Comparison of ENCODE assay signal across 8 mouse cellular contexts in the genomic region with DNA sequence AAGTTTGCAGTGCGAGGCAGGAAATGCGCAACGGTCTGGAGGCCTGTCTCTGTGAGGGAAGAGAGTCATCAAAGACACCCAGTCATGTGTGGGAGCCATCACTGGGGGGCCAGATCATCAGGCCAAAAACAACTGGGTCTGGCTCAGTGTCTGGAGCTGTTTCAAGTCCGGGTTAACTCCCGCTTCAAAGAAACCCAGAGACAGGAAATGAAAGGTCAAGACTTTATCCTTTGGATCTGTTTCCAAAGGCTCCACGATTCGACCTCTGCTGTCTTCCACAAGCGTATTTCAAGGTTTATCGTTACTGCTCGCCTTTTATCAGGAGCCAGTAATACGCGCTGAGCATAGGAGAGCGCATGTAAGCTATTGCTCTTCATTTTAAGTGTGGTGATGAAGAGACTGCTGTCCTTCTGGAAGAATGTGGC.
DNase-seq lines count a peak whose midpoint lies in the region; ATAC-seq lines count a peak whose summit lies in the region.

No protein-coding gene starts in this region.

- H3K27me3 ChIP-seq in forebrain, embryonic 14.5 days (replicated peaks; ENCODE audit: control insufficient read depth, insufficient read depth, low read length), result no peaks in the 10 kb centered on the region
- H3K27me3 ChIP-seq in forebrain, embryonic 12.5 days, result no peaks in the 10 kb centered on the region
- no peaks in the 10 kb centered on the region for H3K27me3 ChIP-seq in lung, embryonic 15.5 days
- H3K27me3 ChIP-seq in liver, embryonic 12.5 days (replicated peaks), result no peaks in the 10 kb centered on the region

- no peaks in the 10 kb centered on the region for H3K9me3 ChIP-seq in forebrain, embryonic 14.5 days (replicated peaks; ENCODE audit: control insufficient read depth, low read length)
- no peaks in the 10 kb centered on the region for H3K9me3 ChIP-seq in forebrain, embryonic 12.5 days
- no peaks in the 10 kb centered on the region for H3K9me3 ChIP-seq in lung, embryonic 15.5 days
- H3K9me3 ChIP-seq in liver, embryonic 12.5 days (replicated peaks), result no peaks in the 10 kb centered on the region

- H3K36me3 ChIP-seq in forebrain, embryonic 14.5 days (ENCODE audit: control insufficient read depth, insufficient read depth, low read length), result no peaks in the 10 kb centered on the region
- no peaks in the 10 kb centered on the region for H3K36me3 ChIP-seq in forebrain, embryonic 12.5 days (replicated peaks)
- no peaks in the 10 kb centered on the region for H3K36me3 ChIP-seq in lung, embryonic 15.5 days
- no peaks in the 10 kb centered on the region for H3K36me3 ChIP-seq in liver, embryonic 12.5 days

- ATAC-seq in forebrain, embryonic 14.5 days, result no peak
- ATAC-seq in forebrain, embryonic 12.5 days (ENCODE audit: low FRiP score), result no peak
- ATAC-seq in lung, embryonic 15.5 days (ENCODE audit: borderline replicate concordance, extremely low read depth, low FRiP score, low TSS enrichment), result peak; percentile 97
- ATAC-seq in liver, embryonic 12.5 days, result no peak

- no peak overlapping the region for H3K4me3 ChIP-seq in forebrain, embryonic 14.5 days (ENCODE audit: low read depth, low read length)
- H3K4me3 ChIP-seq in forebrain, embryonic 12.5 days (replicated peaks), result no peak overlapping the region
- no peak overlapping the region for H3K4me3 ChIP-seq in lung, embryonic 15.5 days
- no peak overlapping the region for H3K4me3 ChIP-seq in liver, embryonic 12.5 days

- intact Hi-C loops in heart, postnatal 14 days (cut with DNase I), result no loop called here

- WGBS in forebrain, embryonic 14.5 days, result 77% methylated on average over 13 of the region's 13 CpGs
- WGBS in forebrain, embryonic 12.5 days, result 73% methylated on average over 13 of the region's 13 CpGs
- WGBS in lung, embryonic 15.5 days, result 30% methylated on average over 13 of the region's 13 CpGs
- 67% methylated on average over 13 of the region's 13 CpGs for WGBS in liver, embryonic 12.5 days (ENCODE audit: insufficient replicate concordance)

- H3K4me1 ChIP-seq in forebrain, embryonic 14.5 days (ENCODE audit: control insufficient read depth, insufficient read depth, low read length), result no peaks in the 10 kb centered on the region
- H3K4me1 ChIP-seq in forebrain, embryonic 12.5 days, result 0 out of 2 replicates have a peak, but pooled peaks cover 7% of the 10 kb centered on the region
- no peaks in the 10 kb centered on the region for H3K4me1 ChIP-seq in lung, embryonic 15.5 days
- H3K4me1 ChIP-seq in liver, embryonic 12.5 days, result no peaks in the 10 kb centered on the region

- DNase-seq in forebrain, embryonic 14.5 days (ENCODE audit: low spot score), result peak; percentile 3
- DNase-seq in adrenal gland, adult (ENCODE audit: inconsistent age in 2 of 2, low spot score in 1 of 2), result peak; percentile 73 to 86
- DNase-seq in heart, postnatal 14 days, result peak; percentile 2 to 25
- no peak for DNase-seq in left cerebral cortex, adult 18-20 months (ENCODE audit: low spot score in 2 of 2)
- no peak for DNase-seq in retina, embryonic 14.5 days (ENCODE audit: low spot score)

- no peak overlapping the region for H3K9ac ChIP-seq in forebrain, embryonic 14.5 days (ENCODE audit: low read length)
- H3K9ac ChIP-seq in forebrain, embryonic 12.5 days, result no peak overlapping the region
- H3K9ac ChIP-seq in lung, embryonic 15.5 days, result no peak overlapping the region
- H3K9ac ChIP-seq in liver, embryonic 12.5 days, result no peak overlapping the region

- no peak overlapping the region for H3K27ac ChIP-seq in forebrain, embryonic 14.5 days (ENCODE audit: low read depth, low read length)
- H3K27ac ChIP-seq in forebrain, embryonic 12.5 days, result no peak overlapping the region
- peak overlapping the region; percentile 82 for H3K27ac ChIP-seq in lung, embryonic 15.5 days
- no peak overlapping the region for H3K27ac ChIP-seq in liver, embryonic 12.5 days

- H3K4me2 ChIP-seq in forebrain, embryonic 14.5 days (ENCODE audit: low read length), result no peak overlapping the region
- H3K4me2 ChIP-seq in forebrain, embryonic 12.5 days, result no peak overlapping the region
- H3K4me2 ChIP-seq in lung, embryonic 15.5 days, result peak overlapping the region; percentile 18; the same call in 1 of the 2 replicates
- no peak overlapping the region for H3K4me2 ChIP-seq in liver, embryonic 12.5 days

Comparison
In these comparisons a context has a peak if more than half of its experiments do, and no peak if none do; other contexts are left out.
1. DNase-seq: peak in forebrain, embryonic 14.5 days (single experiment), adrenal gland, adult (2 of 2) and heart, postnatal 14 days (2 of 2); none in left cerebral cortex, adult 18-20 months (0 of 2) and retina, embryonic 14.5 days (single experiment).